Comparison of ENCODE assay signal across 23 mouse cellular contexts in the genomic region with DNA sequence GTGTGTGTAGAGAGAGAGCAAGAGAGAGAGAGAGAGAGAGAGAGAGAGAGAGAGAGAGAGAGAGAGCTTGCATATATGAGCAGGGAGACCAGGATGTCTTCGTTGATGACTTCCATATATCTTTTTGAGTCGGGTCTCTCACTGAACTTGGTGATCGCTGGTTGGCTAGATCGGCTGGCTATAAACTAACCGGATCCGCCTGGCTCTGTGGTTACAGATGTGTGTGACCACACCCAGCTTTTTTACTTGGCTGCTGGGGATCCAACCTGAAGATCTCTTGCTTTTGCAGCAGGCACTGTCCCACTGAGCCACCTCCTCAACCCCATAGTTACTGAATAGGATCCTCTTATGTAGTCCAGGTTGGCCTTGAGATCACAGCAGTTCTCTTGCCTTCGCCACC. TPM values are rescaled to one million over a fixed set of nuclear protein-coding genes. Genes with fewer than 3 reads are reported as not detected.
A peak's percentile ranks its signal among the peaks of the same experiment; 100 is the strongest.
DNase-seq lines count a peak whose midpoint lies in the region; ATAC-seq and TF ChIP-seq lines count a peak whose summit lies in the region.
"Had no signal": no experiment of that assay in that cellular context is flagged by ENCODE, and none has a peak within 500 bp of the region (broad histone marks: within the 10 kb centered on the region; RNA-seq: fewer than 3 reads in every experiment).

No protein-coding gene starts in this region.

- H3K9me3 ChIP-seq in heart, embryonic 10.5 days, result no peaks in the 10 kb centered on the region
- no peaks in the 10 kb centered on the region for H3K9me3 ChIP-seq in forebrain, postnatal 0 days (ENCODE audit: low read length)
- H3K9me3 ChIP-seq in neural tube, embryonic 15.5 days (replicated peaks), result no peaks in the 10 kb centered on the region
- no peaks in the 10 kb centered on the region for H3K9me3 ChIP-seq in forebrain, embryonic 11.5 days (ENCODE audit: control insufficient read depth, low read length)
- H3K9me3 ChIP-seq: G1E had no signal

- no peaks in the 10 kb centered on the region for H3K27me3 ChIP-seq in heart, embryonic 10.5 days (ENCODE audit: insufficient read depth, poor library complexity, severe bottlenecking)
- H3K27me3 ChIP-seq in forebrain, postnatal 0 days (ENCODE audit: insufficient read depth, low read length), result no peaks in the 10 kb centered on the region
- H3K27me3 ChIP-seq in neural tube, embryonic 15.5 days (replicated peaks), result no peaks in the 10 kb centered on the region
- H3K27me3 ChIP-seq in forebrain, embryonic 11.5 days (ENCODE audit: control insufficient read depth, insufficient read depth, low read length), result no peaks in the 10 kb centered on the region
- H3K27me3 ChIP-seq: CH12.LX, Patski had no signal

- peak; percentile 84 for DNase-seq in heart, adult 11 months
- no peak for DNase-seq in heart, embryonic 10.5 days (ENCODE audit: low spot score)
- DNase-seq in ZHBTc4 (ENCODE audit: low read depth, low spot score), result peak; percentile 51
- DNase-seq in forebrain, postnatal 0 days, result no peak
- no peak for DNase-seq in forebrain, embryonic 11.5 days (ENCODE audit: low spot score)
- DNase-seq: adrenal gland, adult 2 months; adrenal gland, adult 8-10 months; adrenal gland, postnatal 10 days; adrenal gland, postnatal 14 days; adrenal gland, postnatal 25 days; adrenal gland, postnatal 36 days; B cell, adult 2 months; cerebellum, adult 11 months; cerebellum, adult 11-12 months; cerebellum, adult 18-20 months had no signal

- no peaks in the 10 kb centered on the region for H3K36me3 ChIP-seq in heart, embryonic 10.5 days
- H3K36me3 ChIP-seq in forebrain, postnatal 0 days (ENCODE audit: insufficient read depth), result no peaks in the 10 kb centered on the region
- no peaks in the 10 kb centered on the region for H3K36me3 ChIP-seq in neural tube, embryonic 15.5 days
- H3K36me3 ChIP-seq in forebrain, embryonic 11.5 days (ENCODE audit: control insufficient read depth, insufficient read depth, low read length), result no peaks in the 10 kb centered on the region

- 0 out of 2 replicates have a peak, but pooled peaks cover 6% of the 10 kb centered on the region for H3K4me1 ChIP-seq in heart, embryonic 10.5 days
- H3K4me1 ChIP-seq in forebrain, postnatal 0 days (ENCODE audit: insufficient read depth), result no peaks in the 10 kb centered on the region
- H3K4me1 ChIP-seq in neural tube, embryonic 15.5 days, result no peaks in the 10 kb centered on the region
- H3K4me1 ChIP-seq in forebrain, embryonic 11.5 days (replicated peaks; ENCODE audit: control insufficient read depth, insufficient read depth, low read length), result no peaks in the 10 kb centered on the region

- H3K4me3 ChIP-seq in heart, embryonic 10.5 days, result no peak overlapping the region
- no peak overlapping the region for H3K4me3 ChIP-seq in forebrain, postnatal 0 days (ENCODE audit: low read depth, low read length)
- no peak overlapping the region for H3K4me3 ChIP-seq in neural tube, embryonic 15.5 days (replicated peaks)
- no peak overlapping the region for H3K4me3 ChIP-seq in forebrain, embryonic 11.5 days (ENCODE audit: low read depth, low read length)

- peak; percentile 50; the same call in 1 of the 2 replicates for ATAC-seq in megakaryocyte progenitor cell, adult 5-6 weeks (replicated peaks; ENCODE audit: poor library complexity)
- peak; percentile 74; the same call in 1 of the 2 replicates for ATAC-seq in megakaryocyte-erythroid progenitor cell, adult 5-6 weeks (replicated peaks; ENCODE audit: low FRiP score, low TSS enrichment, poor library complexity, severe bottlenecking)
- ATAC-seq in forebrain, postnatal 0 days, result no peak
- no peak for ATAC-seq in neural tube, embryonic 15.5 days (ENCODE audit: low FRiP score)
- no peak for ATAC-seq in forebrain, embryonic 11.5 days (replicated peaks; ENCODE audit: low FRiP score)
- ATAC-seq: activated CD4-positive, CD25-positive, alpha-beta regulatory T cell, adult 4 months; CD4-positive, CD25-positive, alpha-beta regulatory T cell, adult 4 months; Patski had no signal

- no peak overlapping the region for H3K27ac ChIP-seq in heart, embryonic 10.5 days
- H3K27ac ChIP-seq in forebrain, postnatal 0 days (ENCODE audit: low read depth, low read length), result no peak overlapping the region
- no peak overlapping the region for H3K27ac ChIP-seq in neural tube, embryonic 15.5 days (replicated peaks)
- no peak overlapping the region for H3K27ac ChIP-seq in forebrain, embryonic 11.5 days (ENCODE audit: low read depth, low read length)

- WGBS in heart, embryonic 10.5 days, result 89% methylated on average over 7 of the region's 7 CpGs
- 96% methylated on average over 7 of the region's 7 CpGs for WGBS in forebrain, postnatal 0 days
- WGBS in neural tube, embryonic 15.5 days, result 85% methylated on average over 7 of the region's 7 CpGs
- WGBS in forebrain, embryonic 11.5 days, result 93% methylated on average over 7 of the region's 7 CpGs

- TF ChIP-seq CTCF in forebrain, postnatal 0 days (IDR thresholded peaks at IDR 0.05; ENCODE audit: low read depth), result no peak

- H3K9ac ChIP-seq in forebrain, postnatal 0 days, result no peak overlapping the region
- H3K9ac ChIP-seq in neural tube, embryonic 15.5 days (replicated peaks), result no peak overlapping the region
- no peak overlapping the region for H3K9ac ChIP-seq in forebrain, embryonic 11.5 days (ENCODE audit: low read length)

- no peak overlapping the region for H3K4me2 ChIP-seq in forebrain, postnatal 0 days (ENCODE audit: low read depth)
- no peak overlapping the region for H3K4me2 ChIP-seq in neural tube, embryonic 15.5 days
- no peak overlapping the region for H3K4me2 ChIP-seq in forebrain, embryonic 11.5 days (ENCODE audit: low read depth, low read length, severe bottlenecking)

RNA-seq across cellular contexts. Expression of a gene that starts 15.5 kb away (rescaled TPM):
- 210 and 228 TPM in 2 replicates for polyA plus RNA-seq in heart, embryonic 10.5 days (2016; fragmentation: Nextera tagmentation; extraction: Ambion mirVana)
- 131 and 135 TPM in 2 replicates for total RNA-seq in megakaryocyte progenitor cell, adult 5-6 weeks (2015)
- 142 and 172 TPM in 2 replicates for total RNA-seq in megakaryocyte progenitor cell, adult 5-6 weeks (2017)
- total RNA-seq in megakaryocyte-erythroid progenitor cell, adult 5-6 weeks (2014; fragmentation: Nextera tagmentation), result 130 and 141 TPM in 2 replicates
- 186 and 215 TPM in 2 replicates for total RNA-seq in megakaryocyte-erythroid progenitor cell, adult 5-6 weeks (2017)
- total RNA-seq in forebrain, postnatal 0 days (2014; rRNA removed), result 93.2 and 119 TPM in 2 replicates
- 84.1 and 93.5 TPM in 2 replicates for polyA plus RNA-seq in forebrain, postnatal 0 days (2015; fragmentation: Nextera tagmentation; extraction: Ambion mirVana)
- polyA plus RNA-seq in neural tube, embryonic 15.5 days (2015; fragmentation: Nextera tagmentation; extraction: Ambion mirVana), result 124 and 146 TPM in 2 replicates
- 208 and 221 TPM in 2 replicates for polyA plus RNA-seq in forebrain, embryonic 11.5 days (2014; fragmentation: Nextera tagmentation; extraction: Ambion mirVana)

Comparison
In these comparisons a context has a peak if more than half of its experiments do, and no peak if none do; other contexts are left out.
1. DNase-seq: peak in heart, adult 11 months (single experiment) and ZHBTc4 (single experiment); none in heart, embryonic 10.5 days (single experiment), forebrain, postnatal 0 days (single experiment) and forebrain, embryonic 11.5 days (single experiment).
2. ATAC-seq: peak in megakaryocyte progenitor cell, adult 5-6 weeks (single experiment) and megakaryocyte-erythroid progenitor cell, adult 5-6 weeks (single experiment); none in forebrain, postnatal 0 days (single experiment), neural tube, embryonic 15.5 days (single experiment) and forebrain, embryonic 11.5 days (single experiment).